Mouse (Mus musculus) CH12.LX (cell line): ENCODE measurements around the gene Psmc5. TPM values are rescaled to one million over a fixed set of nuclear protein-coding genes. Genes with fewer than 3 reads are reported as not detected.

Source experiments
- DNase-seq: peaks from one replicate; pipeline ENCODE4 v3.0.0-alpha.2; 2013; ENCODE audit errors: extremely low read depth
- H3K27ac ChIP-seq: 2 replicates; pipeline ENCODE4 v1.5.1; 2012; ENCODE audit warnings: low read depth, mild to moderate bottlenecking, control low read depth, moderate library complexity; ENCODE audit not compliant: insufficient read depth
- H3K27me3 ChIP-seq: replicated peaks from 2 replicates; pipeline ENCODE3; 2012; ENCODE audit warnings: inconsistent platforms
- H3K36me3 ChIP-seq, 2 experiments: replicated peaks in 1 of 2; 2 replicates each; pipeline versions ENCODE3 to v1.6.1; 2012; ENCODE audit warnings: inconsistent platforms in 1 of 2, low read length in 1 of 2, mild to moderate bottlenecking in 1 of 2, mixed read lengths in 1 of 2, moderate library complexity in 1 of 2; ENCODE audit not compliant: control insufficient read depth in 1 of 2, insufficient read depth in 1 of 2
- H3K4me1 ChIP-seq, 2 experiments: 2 replicates each; pipeline ENCODE4 v1.6.1; 2012; ENCODE audit warnings: inconsistent platforms in 1 of 2, moderate library complexity in 1 of 2; ENCODE audit not compliant: insufficient read depth in 2 of 2, control insufficient read depth in 1 of 2
- H3K4me2 ChIP-seq: 2 replicates; pipeline ENCODE4 v1.6.1; 2012; ENCODE audit warnings: low read depth, mild to moderate bottlenecking, control low read depth; ENCODE audit not compliant: poor library complexity, insufficient read depth, severe bottlenecking
- H3K4me3 ChIP-seq, 3 experiments: fragments of 150-350 bp in 1 of 3; sonication (generic) in 1 of 3; replicated peaks in 1 of 3; 2 replicates each; pipeline versions ENCODE3 to v1.5.1; 2011 to 2012; ENCODE audit warnings: low read depth in 2 of 3, low read length in 2 of 3, mild to moderate bottlenecking in 2 of 3, moderate library complexity in 2 of 3, control low read depth in 1 of 3, improper control_type of control experiment in 1 of 3, inconsistent platforms in 1 of 3, mixed read lengths in 1 of 3; ENCODE audit not compliant: poor library complexity in 1 of 3
- H3K79me2 ChIP-seq: replicated peaks from 2 replicates; pipeline ENCODE4 v1.6.1; 2012; ENCODE audit warnings: mild to moderate bottlenecking, moderate library complexity; ENCODE audit not compliant: control insufficient read depth, poor library complexity, insufficient read depth, severe bottlenecking; ENCODE audit errors: extremely low read depth
- H3K9ac ChIP-seq: 2 replicates; pipeline ENCODE4 v1.6.1; 2012; ENCODE audit warnings: low read depth, mild to moderate bottlenecking, control low read depth, moderate library complexity; ENCODE audit not compliant: insufficient read depth
- H3K9me3 ChIP-seq: replicated peaks from 2 replicates; pipeline ENCODE3; 2012; ENCODE audit warnings: low read length, inconsistent platforms, mixed read lengths
- CTCF ChIP-seq, 2 experiments: IDR thresholded peaks in 1 of 2; conservative IDR thresholded peaks in 1 of 2; 2 replicates each; pipeline ENCODE4 v1.5.1; 2011 to 2012; ENCODE audit warnings: low read depth in 2 of 2, low read length in 2 of 2, improper control_type of control experiment in 1 of 2, inconsistent platforms in 1 of 2, mild to moderate bottlenecking in 1 of 2, moderate library complexity in 1 of 2
- ELF1 ChIP-seq: IDR thresholded peaks from 2 replicates; pipeline ENCODE4 v1.6.1; 2014; ENCODE audit warnings: low read depth, mild to moderate bottlenecking, inconsistent platforms, low read length, improper control_type of control experiment
- ETS1 ChIP-seq: conservative IDR thresholded peaks from 2 replicates; pipeline ENCODE4 v1.6.1; 2012; ENCODE audit warnings: low read depth, mild to moderate bottlenecking, inconsistent platforms, low read length, improper control_type of control experiment, moderate library complexity
- GABPA ChIP-seq: IDR thresholded peaks from 2 replicates; pipeline ENCODE4 v1.6.1; 2012; ENCODE audit warnings: low read depth, low read length, improper control_type of control experiment, inconsistent platforms; ENCODE audit not compliant: insufficient replicate concordance
- IRF4 ChIP-seq: IDR thresholded peaks from 2 replicates; pipeline ENCODE4 v1.6.1; 2014; ENCODE audit warnings: low read depth, mild to moderate bottlenecking, inconsistent platforms, low read length, improper control_type of control experiment
- KAT2A ChIP-seq: IDR thresholded peaks from 2 replicates; pipeline ENCODE4 v1.6.1; 2012; ENCODE audit warnings: low read length, improper control_type of control experiment, inconsistent platforms; ENCODE audit not compliant: insufficient replicate concordance
- MAX ChIP-seq: IDR thresholded peaks from 2 replicates; pipeline ENCODE4 v1.6.1; 2011; ENCODE audit warnings: low read length, improper control_type of control experiment
- MXI1 ChIP-seq: IDR thresholded peaks from 2 replicates; pipeline ENCODE4 v1.6.1; 2011; ENCODE audit warnings: mild to moderate bottlenecking, low read depth, low read length, improper control_type of control experiment
- RAD21 ChIP-seq: IDR thresholded peaks from 2 replicates; pipeline ENCODE4 v1.6.1; 2011; ENCODE audit warnings: low read depth, mild to moderate bottlenecking, low read length, improper control_type of control experiment, moderate library complexity
- RCOR1 ChIP-seq: conservative IDR thresholded peaks from 2 replicates; pipeline ENCODE4 v1.6.1; 2012; ENCODE audit warnings: low read depth, mild to moderate bottlenecking, inconsistent platforms, low read length, improper control_type of control experiment
- SIN3A ChIP-seq: IDR thresholded peaks from 2 replicates; pipeline ENCODE4 v1.6.1; 2012; ENCODE audit warnings: low read length, improper control_type of control experiment, inconsistent platforms
- SMC3 ChIP-seq: IDR thresholded peaks from 2 replicates; pipeline ENCODE4 v1.6.1; 2011; ENCODE audit warnings: low read depth, low read length, improper control_type of control experiment
- TBP ChIP-seq: conservative IDR thresholded peaks from 2 replicates; pipeline ENCODE4 v1.6.1; 2011; ENCODE audit warnings: low read depth, low read length, improper control_type of control experiment
- TCF12 ChIP-seq: IDR thresholded peaks from 2 replicates; pipeline ENCODE4 v1.6.1; 2014; ENCODE audit warnings: low read depth, mild to moderate bottlenecking, inconsistent platforms, low read length, improper control_type of control experiment
- USF1 ChIP-seq: IDR thresholded peaks from 2 replicates; pipeline ENCODE4 v1.6.1; 2014; ENCODE audit warnings: low read depth, mild to moderate bottlenecking, inconsistent platforms, low read length, improper control_type of control experiment
- USF2 ChIP-seq: conservative IDR thresholded peaks from 2 replicates; pipeline ENCODE4 v1.6.1; 2011; ENCODE audit warnings: low read depth, low read length, improper control_type of control experiment
- ZC3H11A ChIP-seq: IDR thresholded peaks from 2 replicates; pipeline ENCODE4 v1.6.1; 2012; ENCODE audit warnings: low read depth, mild to moderate bottlenecking, inconsistent platforms, low read length, improper control_type of control experiment
- dilution Hi-C: fragments of 300-500 bp; cut with MboI; formaldehyde crosslinking; loops from 2 replicates; pipeline ENCODE4 v1.14.3; 2020; ENCODE audit warnings: low sequenced_read_pairs; ENCODE audit not compliant: extremely low pct_unique_long_range_greater_than_20kb, extremely low pct_ligation_motif_present
- in situ Hi-C: fragments of 300-500 bp; cut with MboI; formaldehyde crosslinking; loops from 3 replicates; pipeline ENCODE4 v1.14.3; 2019; ENCODE audit warnings: low sequenced_read_pairs, low pct_ligation_motif_present, low pct_unique_long_range_greater_than_20kb, mixed read lengths
- polyA plus RNA-seq: library from polyadenylated mRNA; unstranded; fragments of >175 nt; gene quantifications from 2 replicates; pipeline ENCODE4 v1.2.1, GENCODE M21; 2012; ENCODE audit warnings: low read depth; ENCODE audit not compliant: insufficient read length
- total RNA-seq, 2 experiments: library from RNA; depleted of rRNA; stranded (reverse); fragments of 300-350 nt in 1 of 2; fragments of >200 nt in 1 of 2; gene quantifications; 2 replicates each; pipeline ENCODE4 v1.2.3; 2012 to 2014

Psmc5 gene
- total and polyA plus RNA-seq, 3 experiments = 139 to 344 (median 250) TPM

GRCm38 (mm10) chr11:106269060-106269431 lies 13.1 kb downstream of the Psmc5 start:
- Histone ChIP-seq H3K79me2 (peaks cover 40% of the 10 kb centered on the region), H3K4me3 (no peak overlapping the region), H3K4me1 (peaks cover 15 to 61% of the 10 kb centered on the region in 2 experiments), H3K27ac (peak overlapping the region; percentile 54; the same call in 1 of the 2 replicates), H3K9ac (no peak overlapping the region), H3K9me3 (no peaks in the 10 kb centered on the region), H3K36me3 (peaks cover 38 to 52% of the 10 kb centered on the region in 2 experiments), H3K4me2 (0 out of 2 replicates have a peak overlapping the region, but pooled peaks have one; percentile 2), H3K27me3 (no peaks in the 10 kb centered on the region)
- in situ Hi-C loops = no loop called here
- TF ChIP-seq SIN3A = 0 out of 2 replicates have a peak, but pooled peaks have one; percentile 35
- no peak for TF ChIP-seq USF1
- peak; percentile 15; the same call in 1 of the 2 replicates for TF ChIP-seq TCF12
- no peak for TF ChIP-seq MXI1
- TF ChIP-seq MAX = no peak
- DNase-seq = peak; percentile 71
- dilution Hi-C loops = no loop called here

GRCm38 (mm10) chr11:106271131-106271793 lies 15.3 kb downstream of the Psmc5 start:
- in situ Hi-C loops (no loop called here), dilution Hi-C loops (no loop called here)
- H3K36me3 ChIP-seq = peaks cover 16 to 30% of the 10 kb centered on the region in 2 experiments
- no peaks in the 10 kb centered on the region for H3K27me3 ChIP-seq
- peaks cover 40% of the 10 kb centered on the region for H3K79me2 ChIP-seq
- H3K27ac ChIP-seq = no peak overlapping the region
- no peak for TF ChIP-seq RCOR1
- no peak for TF ChIP-seq USF2
- peak; percentile 28; the same call in 1 of the 2 replicates for TF ChIP-seq SMC3
- TF ChIP-seq IRF4 = no peak
- no peak for TF ChIP-seq TBP
- TF ChIP-seq ETS1 = no peak
- no peak for TF ChIP-seq KAT2A
- no peak for TF ChIP-seq MAX
- TF ChIP-seq RAD21 = peak; percentile 5
- TF ChIP-seq ZC3H11A = no peak
- TF ChIP-seq ELF1 = no peak
- peak; percentile 13 to 35; a peak in 2 of 4 replicates for TF ChIP-seq CTCF (conservative IDR thresholded peaks at IDR 0.05 in 1 of 2, IDR thresholded peaks at IDR 0.05 in 1 of 2; ENCODE audit: low read depth in 2 of 2, low read length in 2 of 2)
- TF ChIP-seq MXI1 = peak; percentile 23; the same call in 1 of the 2 replicates
- no peak for TF ChIP-seq USF1
- TF ChIP-seq GABPA = no peak
- no peak for DNase-seq
- peak overlapping the region; percentile 73 to 95 (median 82) for H3K4me3 ChIP-seq
- peaks cover 19 to 62% of the 10 kb centered on the region in 2 experiments for H3K4me1 ChIP-seq
- peak overlapping the region; percentile 95 for H3K4me2 ChIP-seq
- peak overlapping the region; percentile 81 for H3K9ac ChIP-seq
- no peaks in the 10 kb centered on the region for H3K9me3 ChIP-seq
